Mouse (Mus musculus) liver, embryonic 11.5 days (tissue): ENCODE measurements around the gene Gm26741. TPM values are rescaled to one million over a fixed set of nuclear protein-coding genes. Genes with fewer than 3 reads are reported as not detected.

ENCODE experiments used
- ATAC-seq: fragments of 200-750 bp; cut with Nextera tagmentation; replicated peaks from 2 replicates; pipeline ENCODE4 v1.8.0; 2017; ENCODE audit warnings: moderate number of reproducible peaks, mild to moderate bottlenecking, moderate TSS enrichment, moderate library complexity; ENCODE audit not compliant: low FRiP score
- DNase-seq: peaks from one replicate; pipeline ENCODE4 v3.0.0-alpha.2; 2017; ENCODE audit warnings: low spot score
- H3K27ac ChIP-seq: fragments of 300-500 bp; sonication (generic); 2 replicates; pipeline ENCODE4 v1.5.1; 2014; ENCODE audit warnings: mild to moderate bottlenecking, low read depth, low read length, control low read depth
- H3K27me3 ChIP-seq: fragments of 300-500 bp; sonication (generic); replicated peaks from 2 replicates; pipeline ENCODE4 v1.6.1; 2014; ENCODE audit warnings: low read length, mixed read lengths; ENCODE audit not compliant: control insufficient read depth, insufficient read depth
- H3K36me3 ChIP-seq: fragments of 300-500 bp; sonication (generic); 2 replicates; pipeline ENCODE4 v1.6.1; 2014; ENCODE audit warnings: mild to moderate bottlenecking, low read length, moderate library complexity, mixed read lengths; ENCODE audit not compliant: control insufficient read depth, insufficient read depth
- H3K4me1 ChIP-seq: fragments of 300-500 bp; sonication (generic); replicated peaks from 2 replicates; pipeline ENCODE4 v1.6.1; 2014; ENCODE audit warnings: low read length, mixed read lengths; ENCODE audit not compliant: control insufficient read depth, insufficient read depth
- H3K4me2 ChIP-seq: fragments of 300-500 bp; sonication (generic); 2 replicates; pipeline ENCODE4 v1.6.1; 2014; ENCODE audit warnings: mild to moderate bottlenecking, control low read depth, moderate library complexity
- H3K4me3 ChIP-seq: fragments of 300-500 bp; sonication (generic); 2 replicates; pipeline ENCODE4 v1.5.1; 2014; ENCODE audit warnings: low read depth, low read length, control low read depth
- H3K9ac ChIP-seq: fragments of 300-500 bp; sonication (generic); 2 replicates; pipeline ENCODE4 v1.6.1; 2014; ENCODE audit warnings: low read depth, low read length, control low read depth
- H3K9me3 ChIP-seq: fragments of 300-500 bp; sonication (generic); 2 replicates; pipeline ENCODE4 v1.6.1; 2016; ENCODE audit warnings: low read length, inconsistent platforms, mixed read lengths; ENCODE audit not compliant: control insufficient read depth
- WGBS: fragments of 180-500 bp; shearing (Covaris S2); extraction: QIAGEN DNeasy Blood & Tissue Kit; methylation state at CpG from one replicate; pipeline ENCODE4 v1.1.7; 2014; 5-methylcytosine and 5-hydroxymethylcytosine counted together
- polyA plus RNA-seq: library from polyadenylated mRNA; unstranded; fragments of >200 nt; fragmentation: Nextera tagmentation; extraction: Ambion mirVana; gene quantifications from 2 replicates; pipeline ENCODE4 v1.2.1, GENCODE M21; 2014

Gm26741 gene
- polyA plus RNA-seq, 1 experiment from 2014 or later: not detected

GRCm38 (mm10) chr10:52383022-52383421 lies 24.5 kb downstream of the Gm26741 start:
- no peak for ATAC-seq

GRCm38 (mm10) chr10:52383522-52383921 lies 25.0 kb downstream of the Gm26741 start:
- DNase-seq (no peak), ATAC-seq (no peak)
- Histone ChIP-seq H3K9me3 (no peaks in the 10 kb centered on the region), H3K27me3 (no peaks in the 10 kb centered on the region), H3K27ac (no peak overlapping the region), H3K4me2 (no peak overlapping the region), H3K36me3 (no peaks in the 10 kb centered on the region), H3K4me1 (peaks cover 6% of the 10 kb centered on the region), H3K9ac (no peak overlapping the region), H3K4me3 (no peak overlapping the region)
- 92% methylated on average over 1 of the region's 1 CpGs for WGBS

More at GRCm38 (mm10) chr10:52383022-52383421, 24.5 kb downstream of the Gm26741 start:
- Histone ChIP-seq H3K9ac (peak overlapping the region; percentile 90), H3K4me1 (peaks cover 6% of the 10 kb centered on the region), H3K36me3 (no peaks in the 10 kb centered on the region), H3K4me2 (peak overlapping the region; percentile 72), H3K4me3 (peak overlapping the region; percentile 89), H3K27me3 (no peaks in the 10 kb centered on the region), H3K27ac (no peak overlapping the region), H3K9me3 (no peaks in the 10 kb centered on the region)
- WGBS: 79% methylated on average over 6 of the region's 6 CpGs
- no peak for DNase-seq

DNA sequence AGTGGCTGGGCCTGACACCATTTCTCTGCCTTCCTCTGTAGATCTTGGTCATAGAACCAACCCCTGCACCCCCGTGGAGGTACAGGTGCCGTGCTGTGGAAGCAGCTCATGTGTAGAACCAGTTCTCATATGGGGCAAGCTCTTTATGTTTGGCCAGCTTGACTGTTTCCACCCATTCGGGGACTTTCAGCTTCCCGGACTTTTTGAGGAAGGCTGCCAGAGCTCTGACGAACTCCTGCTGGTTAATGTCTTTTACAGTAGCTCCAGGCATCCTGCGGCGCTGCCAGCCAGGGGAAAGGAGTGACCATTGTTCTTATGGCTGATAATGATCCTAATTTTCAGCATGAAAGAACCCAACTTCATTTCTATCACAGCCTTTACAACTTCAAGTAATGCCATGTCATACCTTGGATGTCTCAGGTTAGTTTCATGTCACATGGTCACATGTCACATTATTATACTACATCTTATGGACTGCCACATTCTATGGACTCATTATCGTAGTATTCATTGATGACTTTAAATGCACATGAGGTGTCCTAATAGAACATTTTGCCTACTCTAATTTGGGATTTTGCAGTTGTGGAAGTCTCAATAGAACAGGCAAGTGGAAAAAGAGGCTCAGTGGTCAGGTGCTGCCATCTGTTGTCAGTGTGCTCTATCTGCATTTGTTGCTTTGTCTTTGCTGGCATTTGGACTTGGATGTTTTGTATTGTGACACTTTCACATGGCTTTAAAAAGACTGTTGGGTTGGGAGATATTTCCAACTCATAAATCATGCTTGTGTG lies 26.4 kb downstream of the Gm26741 start:
- DNase-seq (no peak), ATAC-seq (no peak)
- no peak overlapping the region for H3K4me3 ChIP-seq
- no peak overlapping the region for H3K27ac ChIP-seq
- H3K36me3 ChIP-seq: no peaks in the 10 kb centered on the region
- 50% methylated on average over 8 of the region's 8 CpGs for WGBS
- no peaks in the 10 kb centered on the region for H3K9me3 ChIP-seq
- no peaks in the 10 kb centered on the region for H3K27me3 ChIP-seq
- H3K4me2 ChIP-seq: no peak overlapping the region
- peaks cover 6% of the 10 kb centered on the region for H3K4me1 ChIP-seq
- H3K9ac ChIP-seq: no peak overlapping the region

DNA sequence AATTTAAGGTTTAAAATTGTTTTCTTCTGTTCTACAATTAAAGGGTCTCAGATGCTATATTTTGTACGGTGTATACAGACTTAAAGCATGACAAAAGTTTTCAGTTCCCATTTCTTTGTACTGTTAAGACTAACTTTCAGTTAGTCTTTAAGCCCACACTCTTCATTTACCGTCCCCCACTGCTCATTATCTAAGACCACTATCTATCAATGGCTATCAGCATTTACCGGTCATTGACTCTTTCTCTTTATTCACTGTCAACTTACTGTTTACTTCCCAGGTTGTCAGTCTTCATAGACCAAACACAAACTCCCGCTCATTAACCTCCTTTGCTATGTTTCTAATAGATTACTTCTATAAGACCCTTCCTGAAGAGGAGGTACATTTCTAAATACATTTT lies 28.6 kb downstream of the Gm26741 start:
- Histone ChIP-seq H3K27me3 (no peaks in the 10 kb centered on the region), H3K36me3 (no peaks in the 10 kb centered on the region), H3K27ac (no peak overlapping the region), H3K9ac (no peak overlapping the region), H3K4me3 (no peak overlapping the region), H3K9me3 (no peaks in the 10 kb centered on the region), H3K4me1 (peaks cover 3% of the 10 kb centered on the region; the same call in 1 of the 2 replicates), H3K4me2 (no peak overlapping the region)
- WGBS: 50% methylated on average over 4 of the region's 4 CpGs
- ATAC-seq (no peak), DNase-seq (no peak)

GRCm38 (mm10) chr10:52388922-52389430 lies 30.4 kb downstream of the Gm26741 start, which contains the start of gene Nepn:
TSS of gene Nepn (plus strand) at chr10:52388972.
- Histone ChIP-seq H3K4me2 (no peak within 1 kb of the TSS), H3K9ac (no peak within 1 kb of the TSS), H3K4me1 (no peaks in the 10 kb centered on the region), H3K4me3 (no peak within 1 kb of the TSS), H3K27me3 (no peaks in the 10 kb centered on the region), H3K36me3 (no peaks in the 10 kb centered on the region), H3K27ac (no peak within 1 kb of the TSS), H3K9me3 (no peaks in the 10 kb centered on the region)
- no peak for ATAC-seq
- WGBS: 68% methylated on average over 5 of the region's 5 CpGs
- DNase-seq: no peak

GRCm38 (mm10) chr10:52389438-52389837 lies 30.9 kb downstream of the Gm26741 start:
- Histone ChIP-seq H3K4me1 (no peaks in the 10 kb centered on the region), H3K9ac (no peak overlapping the region), H3K4me3 (no peak overlapping the region), H3K27me3 (no peaks in the 10 kb centered on the region), H3K27ac (no peak overlapping the region), H3K36me3 (no peaks in the 10 kb centered on the region), H3K4me2 (no peak overlapping the region), H3K9me3 (no peaks in the 10 kb centered on the region)
- no peak for ATAC-seq
- 76% methylated on average over 3 of the region's 3 CpGs for WGBS
- no peak for DNase-seq

GRCm38 (mm10) chr10:52391208-52391607 lies 32.6 kb downstream of the Gm26741 start:
- 61% methylated on average over 2 of the region's 2 CpGs for WGBS
- H3K4me3 ChIP-seq: no peak overlapping the region
- no peak overlapping the region for H3K9ac ChIP-seq
- H3K27me3 ChIP-seq: no peaks in the 10 kb centered on the region
- H3K4me1 ChIP-seq: no peaks in the 10 kb centered on the region
- DNase-seq: no peak
- H3K9me3 ChIP-seq: no peaks in the 10 kb centered on the region
- H3K27ac ChIP-seq: no peak overlapping the region
- no peak for ATAC-seq
- no peaks in the 10 kb centered on the region for H3K36me3 ChIP-seq
- no peak overlapping the region for H3K4me2 ChIP-seq

GRCm38 (mm10) chr10:52396647-52397046 lies 38.1 kb downstream of the Gm26741 start:
- no peak for ATAC-seq
- DNase-seq: no peak

GRCm38 (mm10) chr10:52398715-52399114 lies 40.1 kb downstream of the Gm26741 start:
- no peak for DNase-seq
- H3K36me3 ChIP-seq: no peaks in the 10 kb centered on the region
- 67% methylated on average over 2 of the region's 2 CpGs for WGBS

More at GRCm38 (mm10) chr10:52396647-52397046, 38.1 kb downstream of the Gm26741 start:
- H3K36me3 ChIP-seq: no peaks in the 10 kb centered on the region
- no peaks in the 10 kb centered on the region for H3K4me1 ChIP-seq
- no peak overlapping the region for H3K4me2 ChIP-seq
- no peak overlapping the region for H3K9ac ChIP-seq
- H3K4me3 ChIP-seq: no peak overlapping the region
- no peaks in the 10 kb centered on the region for H3K27me3 ChIP-seq
- WGBS: 85% methylated on average over 3 of the region's 3 CpGs
- H3K9me3 ChIP-seq: no peaks in the 10 kb centered on the region
- H3K27ac ChIP-seq: no peak overlapping the region

More at GRCm38 (mm10) chr10:52398715-52399114, 40.1 kb downstream of the Gm26741 start:
- no peak overlapping the region for H3K27ac ChIP-seq
- H3K27me3 ChIP-seq: no peaks in the 10 kb centered on the region
- no peaks in the 10 kb centered on the region for H3K4me1 ChIP-seq
- H3K4me3 ChIP-seq: no peak overlapping the region
- no peaks in the 10 kb centered on the region for H3K9me3 ChIP-seq
- H3K9ac ChIP-seq: no peak overlapping the region
- no peak for ATAC-seq
- no peak overlapping the region for H3K4me2 ChIP-seq
